Mouse (Mus musculus) embryonic fibroblast, embryonic 13.5 days (primary cell): ENCODE data around the gene Dmbx1.

Source experiments
- CTCF ChIP-seq: IDR thresholded peaks from 2 replicates; pipeline ENCODE4 v1.5.1; 2011; ENCODE audit warnings: mild to moderate bottlenecking, control low read depth, low read length, moderate library complexity, borderline replicate concordance; ENCODE audit not compliant: insufficient read depth
- POLR2A ChIP-seq: IDR thresholded peaks from 2 replicates; pipeline ENCODE4 v1.6.1; 2011; ENCODE audit warnings: low read depth, mild to moderate bottlenecking, control low read depth, low read length, moderate library complexity

DNA sequence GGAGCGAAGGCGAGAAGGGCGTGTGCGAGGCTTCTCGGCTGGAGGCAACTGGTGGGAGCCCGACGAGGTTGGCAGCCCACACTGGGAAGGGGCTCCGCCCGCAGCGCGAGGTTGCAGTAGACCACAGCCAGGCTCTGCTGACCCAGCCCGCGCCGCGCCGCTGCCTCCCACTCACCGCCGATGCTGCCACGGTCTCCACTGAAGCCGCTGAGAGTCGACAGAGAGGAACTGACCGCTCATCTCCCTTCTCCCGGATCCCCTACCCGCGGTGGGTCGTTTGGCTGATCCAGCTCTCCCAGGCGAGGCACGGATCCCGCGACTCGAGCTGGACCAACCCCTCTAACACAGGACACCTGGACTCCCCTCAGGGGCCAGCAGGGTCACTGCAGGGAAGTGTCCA lies 49.2 kb downstream of the Dmbx1 start, which contains the start of gene 6430628N08Rik:
- TF ChIP-seq CTCF (no peak), POLR2A (no peak)
